Mouse (Mus musculus) C2C12 (cell line): ENCODE data around the gene Zbtb16.

Experiments
- CTCF ChIP-seq: IDR thresholded peaks from one replicate; pipeline ENCODE4 v1.5.1; 2011; ENCODE audit not compliant: control insufficient read depth, insufficient read depth, insufficient read length
- MAX ChIP-seq: IDR thresholded peaks from one replicate; pipeline ENCODE4 v1.6.1; 2011; ENCODE audit warnings: mild to moderate bottlenecking, control low read depth
- MYOD1 ChIP-seq: IDR thresholded peaks from one replicate; pipeline ENCODE4 v1.6.1; 2011; ENCODE audit warnings: low read depth; ENCODE audit not compliant: control insufficient read depth, insufficient read length

DNA sequence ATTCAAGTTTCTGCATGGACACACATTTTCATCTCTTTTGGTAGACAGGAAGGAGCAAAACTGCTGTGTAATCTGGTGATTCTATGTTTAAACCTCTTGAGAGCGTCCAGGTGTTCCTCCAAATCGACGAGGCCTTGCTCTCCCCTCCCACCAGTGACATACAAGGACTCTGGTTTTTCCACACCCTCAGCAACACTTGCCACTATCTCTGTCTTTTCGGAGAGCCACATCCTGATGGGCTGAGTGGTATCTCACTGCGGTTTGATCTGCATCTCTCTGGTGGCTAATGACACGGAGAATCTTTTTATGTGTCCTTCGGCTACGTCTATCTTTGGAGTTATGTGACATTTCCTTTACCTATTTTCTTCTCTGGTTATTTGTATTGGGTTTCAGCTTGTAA, 121.0 kb downstream of the Zbtb16 start:
- TF ChIP-seq CTCF (no peak), MYOD1 (no peak), MAX (no peak)
